Mouse (Mus musculus): ENCODE measurements around the gene Tfip11. TPM values are rescaled to one million over a fixed set of nuclear protein-coding genes. Genes with fewer than 3 reads are reported as not detected.

Gene Tfip11
- polyA plus RNA-seq, 1 experiment, result 23.9 TPM

DNA sequence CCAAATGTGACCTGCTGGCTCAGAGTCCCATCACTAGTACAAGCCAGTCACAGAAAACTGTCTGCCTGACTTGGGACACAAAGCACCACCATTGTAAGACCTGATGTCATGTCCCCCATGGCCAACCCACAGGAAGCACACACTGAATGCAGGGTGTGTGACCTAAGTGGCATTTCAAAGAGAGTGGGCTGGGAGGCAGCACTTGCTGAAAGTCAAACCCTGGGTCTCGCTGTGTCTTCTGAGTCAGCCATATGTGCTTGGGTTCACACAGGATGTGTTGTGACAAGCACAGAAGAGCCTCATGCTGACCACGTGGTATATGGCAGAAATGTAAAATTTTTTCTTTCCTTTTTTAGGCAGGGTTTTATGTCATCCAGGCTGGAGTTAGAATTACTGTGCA, 28.9 kb upstream of the Tfip11 start:
- Histone ChIP-seq H3K36me3 (ENCODE audit: control insufficient read depth, insufficient read depth, low read length, poor library complexity, severe bottlenecking) (no peaks in the 10 kb centered on the region), H3K4me1 (ENCODE audit: control insufficient read depth, insufficient read depth, low read length) (peaks cover 16% of the 10 kb centered on the region), H3K27ac (ENCODE audit: insufficient read depth, low read length) (no peak overlapping the region), H3K4me3 (ENCODE audit: low read depth, low read length) (no peak overlapping the region), H3K9me3 (replicated peaks; ENCODE audit: control insufficient read depth, insufficient read depth, low read length, poor library complexity, severe bottlenecking) (no peaks in the 10 kb centered on the region), H3K9ac (ENCODE audit: low read depth, poor library complexity, severe bottlenecking) (no peak overlapping the region), H3K27me3 (ENCODE audit: control insufficient read depth, insufficient read depth, low read length, poor library complexity, severe bottlenecking) (no peaks in the 10 kb centered on the region)
- no peak for TF ChIP-seq POLR2A (IDR thresholded peaks at IDR 0.05; ENCODE audit: insufficient read depth, low read length)
- no peak for TF ChIP-seq EP300 (IDR thresholded peaks at IDR 0.05; ENCODE audit: insufficient read depth, low read depth, low read length)
- TF ChIP-seq CTCF (IDR thresholded peaks at IDR 0.05; ENCODE audit: low read depth, low read length), result no peak

DNA sequence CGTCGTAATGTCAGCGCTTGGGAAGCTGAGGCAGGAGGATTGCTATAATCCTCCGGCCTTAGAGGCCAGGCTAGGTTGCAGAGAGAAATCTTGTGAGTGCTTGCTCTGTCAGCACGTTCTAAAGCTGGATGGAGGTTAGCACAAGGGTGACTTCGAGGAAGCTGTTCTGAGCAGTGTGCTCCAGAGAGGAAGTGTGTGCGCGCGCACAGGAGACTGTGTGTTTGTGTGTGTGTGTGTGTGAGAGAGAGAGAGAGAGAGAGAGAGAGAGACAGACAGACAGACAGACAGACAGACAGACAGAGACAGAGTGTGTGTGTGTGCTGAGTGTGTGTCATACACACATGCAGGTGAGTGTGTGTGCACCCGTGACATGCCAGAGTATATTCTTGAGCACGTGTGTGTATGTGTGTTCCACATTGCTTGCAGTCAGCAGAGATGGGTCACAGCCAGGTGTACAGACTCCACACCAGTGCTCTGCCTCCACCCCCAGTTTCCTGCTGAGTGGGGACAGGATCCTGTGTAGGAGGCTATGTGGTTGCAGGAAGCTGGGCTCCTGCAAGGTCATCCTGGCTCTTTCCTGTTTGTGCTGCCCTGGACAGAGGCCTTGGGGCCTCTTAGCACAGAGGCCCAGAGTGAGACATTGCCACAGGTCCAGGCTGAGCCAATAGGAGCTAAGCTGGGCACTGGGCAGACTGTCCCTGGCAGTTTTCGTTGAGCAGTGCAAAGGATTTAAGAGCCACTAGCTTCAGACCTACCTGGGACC, 27.8 kb upstream of the Tfip11 start:
- H3K27ac ChIP-seq (ENCODE audit: insufficient read depth, low read length), result no peak overlapping the region

DNA sequence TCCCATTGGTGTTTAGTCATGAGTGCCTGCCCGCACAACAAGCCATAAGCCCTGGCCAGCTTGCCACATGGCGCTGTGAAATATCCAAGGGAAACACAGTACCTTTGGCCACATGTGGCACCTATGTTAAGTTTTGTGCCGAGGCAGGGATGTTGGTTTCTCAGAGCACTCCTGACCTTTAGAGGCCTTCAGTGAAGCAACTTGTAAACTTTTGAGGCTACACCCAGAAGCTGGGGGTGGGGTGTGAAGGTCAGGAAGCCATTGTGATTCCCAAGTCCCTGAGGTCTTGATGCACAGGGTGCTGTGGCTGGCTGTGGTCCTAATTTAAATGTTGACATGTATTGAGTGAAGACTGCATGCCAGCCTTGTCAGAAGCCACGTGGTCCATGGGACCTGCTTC, 26.8 kb upstream of the Tfip11 start:
- Histone ChIP-seq H3K27me3 (ENCODE audit: control insufficient read depth, insufficient read depth, low read length, poor library complexity, severe bottlenecking) (no peaks in the 10 kb centered on the region), H3K9ac (ENCODE audit: low read depth, poor library complexity, severe bottlenecking) (no peak overlapping the region), H3K4me1 (ENCODE audit: control insufficient read depth, insufficient read depth, low read length) (peaks cover 11% of the 10 kb centered on the region), H3K36me3 (ENCODE audit: control insufficient read depth, insufficient read depth, low read length, poor library complexity, severe bottlenecking) (no peaks in the 10 kb centered on the region), H3K4me3 (ENCODE audit: low read depth, low read length) (no peak overlapping the region), H3K27ac (ENCODE audit: insufficient read depth, low read length) (no peak overlapping the region), H3K9me3 (replicated peaks; ENCODE audit: control insufficient read depth, insufficient read depth, low read length, poor library complexity, severe bottlenecking) (no peaks in the 10 kb centered on the region)
- TF ChIP-seq CTCF (IDR thresholded peaks at IDR 0.05; ENCODE audit: low read depth, low read length) (no peak), EP300 (IDR thresholded peaks at IDR 0.05; ENCODE audit: insufficient read depth, low read depth, low read length) (no peak), POLR2A (IDR thresholded peaks at IDR 0.05; ENCODE audit: insufficient read depth, low read length) (no peak)

More for the DNA sequence above, 27.8 kb upstream of the Tfip11 start:
- no peak for TF ChIP-seq EP300 (IDR thresholded peaks at IDR 0.05; ENCODE audit: insufficient read depth, low read depth, low read length)
- TF ChIP-seq CTCF (IDR thresholded peaks at IDR 0.05; ENCODE audit: low read depth, low read length), result no peak
- no peak for TF ChIP-seq POLR2A (IDR thresholded peaks at IDR 0.05; ENCODE audit: insufficient read depth, low read length)
- Histone ChIP-seq H3K4me1 (ENCODE audit: control insufficient read depth, insufficient read depth, low read length) (peaks cover 16% of the 10 kb centered on the region), H3K9ac (ENCODE audit: low read depth, poor library complexity, severe bottlenecking) (no peak overlapping the region), H3K36me3 (ENCODE audit: control insufficient read depth, insufficient read depth, low read length, poor library complexity, severe bottlenecking) (no peaks in the 10 kb centered on the region), H3K27me3 (ENCODE audit: control insufficient read depth, insufficient read depth, low read length, poor library complexity, severe bottlenecking) (no peaks in the 10 kb centered on the region), H3K4me3 (ENCODE audit: low read depth, low read length) (no peak overlapping the region), H3K9me3 (replicated peaks; ENCODE audit: control insufficient read depth, insufficient read depth, low read length, poor library complexity, severe bottlenecking) (no peaks in the 10 kb centered on the region)

DNA sequence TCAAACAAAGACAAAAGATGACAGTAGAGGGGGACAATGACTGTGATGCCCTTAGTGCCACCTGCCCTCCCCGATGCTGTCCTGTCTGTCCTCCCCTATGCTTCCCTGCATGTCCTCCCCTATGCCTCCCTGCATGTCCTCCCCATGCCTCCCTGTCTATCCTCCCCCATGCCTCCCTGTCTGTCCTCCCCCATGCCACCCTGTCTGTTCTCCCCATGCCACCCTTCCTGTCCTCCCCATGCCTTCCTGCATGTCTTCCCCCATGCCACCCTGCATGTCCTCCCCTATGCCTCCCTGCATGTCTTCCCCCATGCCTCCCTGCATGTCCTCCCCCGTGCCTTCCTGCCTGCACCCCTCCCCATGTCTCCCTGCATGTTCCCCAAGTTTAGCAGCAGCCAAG, 26.0 kb upstream of the Tfip11 start:
- no peaks in the 10 kb centered on the region for H3K27me3 ChIP-seq (ENCODE audit: control insufficient read depth, insufficient read depth, low read length, poor library complexity, severe bottlenecking)
- TF ChIP-seq EP300 (IDR thresholded peaks at IDR 0.05; ENCODE audit: insufficient read depth, low read depth, low read length) (no peak), POLR2A (IDR thresholded peaks at IDR 0.05; ENCODE audit: insufficient read depth, low read length) (no peak), CTCF (IDR thresholded peaks at IDR 0.05; ENCODE audit: low read depth, low read length) (no peak)
- no peak overlapping the region for H3K9ac ChIP-seq (ENCODE audit: low read depth, poor library complexity, severe bottlenecking)
- no peak overlapping the region for H3K4me3 ChIP-seq (ENCODE audit: low read depth, low read length)
- no peaks in the 10 kb centered on the region for H3K9me3 ChIP-seq (replicated peaks; ENCODE audit: control insufficient read depth, insufficient read depth, low read length, poor library complexity, severe bottlenecking)
- no peaks in the 10 kb centered on the region for H3K36me3 ChIP-seq (ENCODE audit: control insufficient read depth, insufficient read depth, low read length, poor library complexity, severe bottlenecking)
- no peak overlapping the region for H3K27ac ChIP-seq (ENCODE audit: insufficient read depth, low read length)
- peaks cover 6% of the 10 kb centered on the region for H3K4me1 ChIP-seq (ENCODE audit: control insufficient read depth, insufficient read depth, low read length)

DNA sequence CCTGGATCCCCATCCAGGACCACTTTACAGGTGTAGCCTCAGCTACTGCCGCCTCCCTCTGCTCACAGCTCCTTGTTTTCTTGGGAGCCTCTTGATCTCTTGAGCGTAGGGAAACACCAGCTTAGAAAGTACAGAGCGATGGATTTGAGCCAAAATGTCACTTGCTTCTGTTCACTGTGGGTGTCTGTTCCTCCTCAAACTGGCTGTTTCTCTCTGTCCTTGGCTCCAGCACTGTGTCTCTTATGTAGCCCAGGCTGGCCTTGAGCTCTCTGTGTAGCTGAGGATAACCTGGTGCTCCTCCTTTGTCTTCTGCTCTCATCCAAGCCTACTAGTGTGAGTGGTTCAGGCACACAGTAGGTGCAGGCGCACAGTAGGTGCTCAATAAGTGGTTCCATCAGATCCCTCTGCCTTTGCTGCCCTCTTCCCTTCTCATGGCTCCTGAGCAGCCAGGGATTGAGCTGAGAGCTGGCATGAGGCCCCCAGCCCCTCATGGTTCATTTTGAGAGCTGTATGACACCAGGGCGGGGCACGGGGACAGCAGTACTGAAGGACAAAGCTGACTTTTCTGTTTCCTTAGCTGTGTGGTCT, 25.3 kb upstream of the Tfip11 start:
- Histone ChIP-seq H3K9ac (ENCODE audit: low read depth, poor library complexity, severe bottlenecking) (no peak overlapping the region), H3K4me1 (ENCODE audit: control insufficient read depth, insufficient read depth, low read length) (peaks cover 4% of the 10 kb centered on the region), H3K27me3 (ENCODE audit: control insufficient read depth, insufficient read depth, low read length, poor library complexity, severe bottlenecking) (no peaks in the 10 kb centered on the region), H3K9me3 (replicated peaks; ENCODE audit: control insufficient read depth, insufficient read depth, low read length, poor library complexity, severe bottlenecking) (no peaks in the 10 kb centered on the region), H3K27ac (ENCODE audit: insufficient read depth, low read length) (no peak overlapping the region), H3K36me3 (ENCODE audit: control insufficient read depth, insufficient read depth, low read length, poor library complexity, severe bottlenecking) (no peaks in the 10 kb centered on the region), H3K4me3 (ENCODE audit: low read depth, low read length) (no peak overlapping the region)
- TF ChIP-seq POLR2A (IDR thresholded peaks at IDR 0.05; ENCODE audit: insufficient read depth, low read length) (no peak), CTCF (IDR thresholded peaks at IDR 0.05; ENCODE audit: low read depth, low read length) (no peak), EP300 (IDR thresholded peaks at IDR 0.05; ENCODE audit: insufficient read depth, low read depth, low read length) (no peak)

DNA sequence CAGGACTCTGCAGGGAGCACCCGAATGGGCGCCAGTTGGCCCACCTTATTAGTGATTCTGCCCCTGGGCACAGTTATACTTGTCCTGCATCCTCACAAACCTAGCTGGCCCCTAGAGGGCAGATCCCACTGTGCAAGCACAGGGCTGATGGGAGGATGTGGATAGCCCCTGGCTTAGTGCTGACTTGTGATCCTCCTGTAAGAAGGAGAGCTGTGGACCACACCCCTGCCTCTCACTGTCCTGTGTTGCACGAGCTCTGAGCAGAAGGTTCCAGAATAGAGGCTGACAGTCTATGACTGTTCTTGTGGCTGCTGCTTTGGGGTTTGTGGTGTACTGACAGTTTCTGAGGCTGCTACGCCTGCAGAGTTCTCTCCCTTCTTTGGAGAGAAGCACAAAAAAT, 24.5 kb upstream of the Tfip11 start:
- Histone ChIP-seq H3K4me1 (ENCODE audit: control insufficient read depth, insufficient read depth, low read length) (peaks cover 2% of the 10 kb centered on the region), H3K9ac (ENCODE audit: low read depth, poor library complexity, severe bottlenecking) (no peak overlapping the region), H3K27me3 (ENCODE audit: control insufficient read depth, insufficient read depth, low read length, poor library complexity, severe bottlenecking) (no peaks in the 10 kb centered on the region), H3K4me3 (ENCODE audit: low read depth, low read length) (no peak overlapping the region), H3K27ac (ENCODE audit: insufficient read depth, low read length) (no peak overlapping the region), H3K9me3 (replicated peaks; ENCODE audit: control insufficient read depth, insufficient read depth, low read length, poor library complexity, severe bottlenecking) (no peaks in the 10 kb centered on the region), H3K36me3 (ENCODE audit: control insufficient read depth, insufficient read depth, low read length, poor library complexity, severe bottlenecking) (no peaks in the 10 kb centered on the region)
- no peak for TF ChIP-seq EP300 (IDR thresholded peaks at IDR 0.05; ENCODE audit: insufficient read depth, low read depth, low read length)
- TF ChIP-seq POLR2A (IDR thresholded peaks at IDR 0.05; ENCODE audit: insufficient read depth, low read length), result no peak
- TF ChIP-seq CTCF (IDR thresholded peaks at IDR 0.05; ENCODE audit: low read depth, low read length), result no peak
